17 mouse cellular contexts compared by ENCODE assay signal in the genomic region with DNA sequence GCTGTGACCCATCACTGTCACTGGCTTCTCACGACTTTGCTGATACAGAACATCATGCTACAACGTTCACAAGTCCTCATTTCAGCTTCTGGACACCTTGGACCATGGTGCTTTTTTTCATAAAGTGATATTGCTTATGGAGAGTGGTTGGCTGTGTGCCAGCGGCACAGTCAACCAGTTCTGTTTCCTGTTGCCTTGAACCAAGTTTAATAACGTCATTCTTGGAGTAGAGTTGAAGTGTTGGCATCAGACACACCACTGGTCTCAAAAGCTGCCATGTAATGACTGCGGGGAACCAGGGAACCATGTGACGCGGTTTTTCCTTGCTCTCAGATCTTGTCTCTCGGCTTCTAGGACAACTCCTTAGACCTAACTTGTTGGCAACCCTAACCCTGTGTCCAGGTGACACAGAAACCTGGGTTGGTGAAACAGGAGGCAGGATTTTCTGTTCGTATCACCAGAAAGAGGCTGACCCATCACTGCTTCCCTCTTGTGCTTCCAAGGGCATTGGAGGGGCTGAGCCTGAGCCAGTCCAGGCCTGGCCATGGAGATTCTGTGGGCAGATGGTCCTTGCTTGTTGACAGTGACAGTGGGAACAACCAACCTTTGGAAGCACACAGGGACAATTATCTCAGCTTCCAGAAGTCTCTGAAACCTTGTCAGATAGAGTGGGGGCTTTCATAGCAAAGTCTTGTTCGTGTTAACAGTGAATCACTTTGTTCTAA. TPM values are rescaled to one million over a fixed set of nuclear protein-coding genes. Genes with fewer than 3 reads are reported as not detected.
DNase-seq lines count a peak whose midpoint lies in the region.
"Had no signal": no experiment of that assay in that cellular context is flagged by ENCODE, and none has a peak within 500 bp of the region (broad histone marks: within the 10 kb centered on the region; RNA-seq: fewer than 3 reads in every experiment).

No protein-coding gene starts in this region.

- DNase-seq in cerebellum, postnatal 14 days, result peak; percentile 68 to 70
- DNase-seq in cerebellum, adult 11-12 months, result no peak
- DNase-seq in left cerebral cortex, postnatal 4 days, result peak; percentile 11
- no peak for DNase-seq in left cerebral cortex, adult 18-20 months (ENCODE audit: low spot score in 2 of 2)
- DNase-seq in CD4-positive helper T cell, adult 2 months (ENCODE audit: low read depth, low spot score), result peak; percentile 19
- DNase-seq in MN1 (ENCODE audit: low spot score), result no peak
- DNase-seq: adrenal gland, adult 2 months; adrenal gland, postnatal 14 days; cerebellum, adult 11 months; cerebellum, adult 9-10 months; cerebellum, postnatal 36 days; embryo, embryonic 11 days; gastrocnemius, postnatal 14 days; heart, adult 2 months; heart, postnatal 14 days; heart, postnatal 4 days; kidney, adult 2 months had no signal

- intact Hi-C loops in left cerebral cortex, postnatal 4 days (cut with DNase I), result no loop called here

RNA-seq across cellular contexts. Expression of a gene that starts 37.5 kb away (rescaled TPM):
- 10 to 100 TPM; 18.1 to 18.3 TPM for total RNA-seq in left cerebral cortex, postnatal 4 days (2021)
- 10 to 100 TPM; 16.4 to 19.0 TPM for total RNA-seq in left cerebral cortex, adult 18-20 months (2021)

Comparison
In these comparisons a context has a peak if more than half of its experiments do, and no peak if none do; other contexts are left out.
1. DNase-seq: peak in cerebellum, postnatal 14 days (2 of 2), left cerebral cortex, postnatal 4 days (single experiment) and CD4-positive helper T cell, adult 2 months (single experiment); none in cerebellum, adult 11-12 months (single experiment), left cerebral cortex, adult 18-20 months (0 of 2) and MN1 (single experiment).